Mouse (Mus musculus) induced T-regulatory cell, adult 2 months (primary cell): ENCODE measurements around the gene Sema3d.

ENCODE experiments used
- DNase-seq: peaks from one replicate; pipeline ENCODE4 v3.0.0-alpha.2; 2012; ENCODE audit warnings: low read depth

Sema3d gene

DNA sequence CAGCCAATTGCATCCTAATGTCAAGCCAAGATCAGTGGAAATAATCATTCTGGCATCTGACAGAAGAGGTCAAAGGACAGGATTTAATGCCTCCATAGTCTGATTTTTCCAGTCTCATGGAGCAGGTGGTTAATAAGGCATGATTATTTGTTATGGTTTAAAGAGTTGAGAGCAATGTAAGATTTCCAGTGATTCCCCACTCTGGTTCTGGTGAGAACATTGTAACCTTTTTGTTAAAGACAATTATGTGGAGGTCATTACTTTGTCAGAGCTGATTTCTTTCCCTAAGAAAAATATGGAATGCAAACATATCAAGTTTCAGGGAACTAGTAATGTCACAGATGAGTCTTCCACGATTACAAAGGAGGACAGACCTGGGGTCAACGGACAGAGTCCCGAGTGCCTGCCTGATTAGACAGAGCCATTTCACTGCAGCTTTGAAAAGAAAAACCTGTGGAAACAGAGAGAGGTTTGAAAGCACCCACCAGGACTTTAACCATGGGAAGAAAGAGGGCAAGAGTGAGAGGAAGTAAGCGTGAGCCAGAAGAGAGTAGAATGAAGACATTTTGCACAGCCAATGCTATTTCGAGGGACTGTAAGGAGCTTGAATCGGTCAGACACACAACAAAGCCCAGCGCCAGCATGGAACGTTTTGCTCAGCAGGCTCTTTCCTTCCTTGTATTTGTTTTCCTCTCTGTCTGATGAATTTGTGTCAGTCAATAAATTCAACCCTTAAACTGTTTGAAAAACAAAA is 251.2 kb downstream of the Sema3d start:
- DNase-seq: no peak

DNA sequence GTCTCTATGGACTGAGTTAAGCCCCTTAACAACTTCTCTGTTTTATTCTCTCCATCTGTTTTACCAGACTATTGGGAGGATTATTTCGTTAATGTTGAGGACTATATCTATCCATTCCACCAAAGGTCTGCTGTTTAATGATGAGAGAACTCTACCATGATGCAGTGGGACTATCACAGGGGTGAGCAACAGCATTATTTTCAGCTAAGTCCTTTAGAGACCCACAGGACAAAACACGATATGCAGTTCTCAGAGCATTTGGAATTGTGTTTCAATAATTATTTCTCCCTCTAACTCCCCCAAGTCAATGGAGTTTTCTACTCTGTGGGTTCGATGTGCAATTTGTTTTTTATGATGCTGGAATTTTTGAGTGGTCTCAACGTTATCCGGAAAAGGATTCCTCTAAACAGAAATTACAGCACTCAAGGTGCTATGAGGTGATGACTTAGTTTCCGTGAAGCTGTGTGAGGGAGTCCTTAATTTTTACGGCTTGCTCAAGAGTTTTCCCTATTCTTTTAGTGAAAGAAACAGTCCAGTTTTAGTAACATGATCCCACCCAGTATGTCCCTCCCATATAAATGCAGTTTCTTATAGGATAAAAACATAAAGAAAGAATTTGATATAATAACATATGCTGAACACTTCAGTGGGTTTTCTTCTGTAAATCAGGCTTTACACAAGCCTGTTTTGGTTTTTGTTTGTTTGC is 254.7 kb downstream of the Sema3d start:
- DNase-seq: no peak
